Mouse (Mus musculus): Measurements from ENCODE around the gene Yeats2. TPM values are rescaled to one million over a fixed set of nuclear protein-coding genes. Genes with fewer than 3 reads are reported as not detected.
A peak's percentile ranks its signal among the peaks of the same experiment; 100 is the strongest.

Gene Yeats2
- total and polyA plus RNA-seq, 2 experiments = 7.1 to 7.7 TPM

GRCm38 (mm10) chr16:20227504-20227903 lies 86.6 kb downstream of the Yeats2 start:
- Histone ChIP-seq H3K9ac (ENCODE audit: low read depth, low read length) (no peak overlapping the region), H3K27ac (replicated peaks; ENCODE audit: insufficient read depth, low read depth, low read length) (no peak overlapping the region), H3K4me3 (ENCODE audit: insufficient read depth, low read depth, low read length) (no peak overlapping the region), H3K4me1 (ENCODE audit: control insufficient read depth, insufficient read depth, low read length) (no peaks in the 10 kb centered on the region), H3K27me3 (ENCODE audit: control insufficient read depth, insufficient read depth, low read length) (no peaks in the 10 kb centered on the region), H3K36me3 (ENCODE audit: control insufficient read depth, insufficient read depth, low read length) (peaks cover 32% of the 10 kb centered on the region), H3K79me2 (ENCODE audit: control insufficient read depth, insufficient read depth, low read length) (no peaks in the 10 kb centered on the region)
- 69% methylated on average over 6 of the region's 6 CpGs for WGBS
- no peak for DNase-seq (ENCODE audit: extremely low read depth, low read depth, low spot score)
- TF ChIP-seq CTCF (IDR thresholded peaks at IDR 0.05; ENCODE audit: low read depth, low read length) = no peak
- no peak for TF ChIP-seq POLR2A (IDR thresholded peaks at IDR 0.05; ENCODE audit: extremely low read depth, insufficient read depth, low read length)

DNA sequence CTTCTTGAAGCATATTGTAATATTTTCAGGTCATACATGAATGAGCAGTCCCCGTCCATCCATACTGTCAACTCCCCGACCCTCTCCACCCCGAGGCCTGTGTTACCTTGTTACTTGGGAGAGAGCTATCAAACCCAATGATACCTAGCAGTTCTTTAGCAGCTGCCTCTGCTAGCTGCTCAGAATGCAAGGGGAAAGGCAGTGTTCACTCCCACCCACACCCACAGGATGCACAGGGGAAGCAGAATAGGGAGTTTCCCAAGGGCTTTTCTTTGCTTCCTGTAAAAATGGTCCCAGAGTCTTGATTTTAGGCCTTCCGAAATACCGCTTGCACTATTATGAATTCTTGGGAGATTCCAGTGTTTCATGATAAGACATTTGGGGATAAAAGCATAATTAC lies 87.3 kb downstream of the Yeats2 start:
- no peak for TF ChIP-seq POLR2A (IDR thresholded peaks at IDR 0.05; ENCODE audit: extremely low read depth, insufficient read depth, low read length)
- no peak for TF ChIP-seq CTCF (IDR thresholded peaks at IDR 0.05; ENCODE audit: low read depth, low read length)
- Histone ChIP-seq H3K36me3 (ENCODE audit: control insufficient read depth, insufficient read depth, low read length) (peaks cover 26% of the 10 kb centered on the region), H3K27me3 (ENCODE audit: control insufficient read depth, insufficient read depth, low read length) (no peaks in the 10 kb centered on the region), H3K27ac (replicated peaks; ENCODE audit: insufficient read depth, low read depth, low read length) (no peak overlapping the region), H3K79me2 (ENCODE audit: control insufficient read depth, insufficient read depth, low read length) (no peaks in the 10 kb centered on the region), H3K4me3 (ENCODE audit: insufficient read depth, low read depth, low read length) (no peak overlapping the region), H3K4me1 (ENCODE audit: control insufficient read depth, insufficient read depth, low read length) (no peaks in the 10 kb centered on the region), H3K9ac (ENCODE audit: low read depth, low read length) (no peak overlapping the region)
- 92% methylated on average over 5 of the region's 5 CpGs for WGBS
- DNase-seq (ENCODE audit: extremely low read depth, low read depth, low spot score) = no peak

GRCm38 (mm10) chr16:20234406-20234805 lies 93.5 kb downstream of the Yeats2 start:
- WGBS = 73% methylated on average over 4 of the region's 4 CpGs
- Histone ChIP-seq H3K27me3 (ENCODE audit: control insufficient read depth, insufficient read depth, low read length) (no peaks in the 10 kb centered on the region), H3K36me3 (ENCODE audit: control insufficient read depth, insufficient read depth, low read length) (peaks cover 4% of the 10 kb centered on the region), H3K4me3 (ENCODE audit: insufficient read depth, low read depth, low read length) (no peak overlapping the region), H3K4me1 (ENCODE audit: control insufficient read depth, insufficient read depth, low read length) (no peaks in the 10 kb centered on the region), H3K79me2 (ENCODE audit: control insufficient read depth, insufficient read depth, low read length) (no peaks in the 10 kb centered on the region), H3K9ac (ENCODE audit: low read depth, low read length) (no peak overlapping the region), H3K27ac (replicated peaks; ENCODE audit: insufficient read depth, low read depth, low read length) (no peak overlapping the region)
- no peak for DNase-seq (ENCODE audit: extremely low read depth, low read depth, low spot score)
- TF ChIP-seq CTCF (IDR thresholded peaks at IDR 0.05; ENCODE audit: low read depth, low read length) = no peak
- no peak for TF ChIP-seq POLR2A (IDR thresholded peaks at IDR 0.05; ENCODE audit: extremely low read depth, insufficient read depth, low read length)

- TF ChIP-seq CTCF (IDR thresholded peaks at IDR 0.05; ENCODE audit: low read depth, low read length) (no peak), POLR2A (IDR thresholded peaks at IDR 0.05; ENCODE audit: extremely low read depth, insufficient read depth, low read length) (no peak)
- Histone ChIP-seq H3K9ac (ENCODE audit: low read depth, low read length) (no peak overlapping the region), H3K79me2 (ENCODE audit: control insufficient read depth, insufficient read depth, low read length) (no peaks in the 10 kb centered on the region), H3K4me3 (ENCODE audit: insufficient read depth, low read depth, low read length) (no peak overlapping the region), H3K27me3 (ENCODE audit: control insufficient read depth, insufficient read depth, low read length) (peaks cover 9% of the 10 kb centered on the region), H3K27ac (replicated peaks; ENCODE audit: insufficient read depth, low read depth, low read length) (no peak overlapping the region), H3K4me1 (ENCODE audit: control insufficient read depth, insufficient read depth, low read length) (peaks cover 3% of the 10 kb centered on the region), H3K36me3 (ENCODE audit: control insufficient read depth, insufficient read depth, low read length) (no peaks in the 10 kb centered on the region)
- 64% methylated on average over 4 of the region's 4 CpGs for WGBS
- DNase-seq (ENCODE audit: extremely low read depth, low read depth, low spot score) = no peak
Observed at GRCm38 (mm10) chr16:20237426-20237825, 96.6 kb downstream of the Yeats2 start.

DNA sequence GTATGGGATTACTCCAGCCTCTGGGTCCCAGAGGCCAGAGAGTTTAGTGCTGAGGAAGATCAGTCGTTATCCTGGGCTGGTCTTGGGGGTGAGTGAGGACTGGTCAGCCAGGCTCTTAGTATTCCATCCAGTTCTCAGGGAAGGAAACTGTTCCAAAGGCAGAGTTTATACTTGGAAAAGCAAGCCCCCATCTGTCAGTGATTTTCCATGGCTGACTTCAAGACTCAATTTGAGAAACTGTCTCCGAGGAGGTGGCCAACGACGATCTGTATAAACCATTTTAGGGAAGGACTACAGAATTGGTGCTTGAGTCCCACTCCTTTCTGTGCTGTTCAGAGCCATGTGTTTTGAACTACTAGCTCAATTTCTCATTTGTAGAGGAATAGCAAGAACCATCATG lies 97.8 kb downstream of the Yeats2 start:
- H3K27me3 ChIP-seq (ENCODE audit: control insufficient read depth, insufficient read depth, low read length) = peaks cover 9% of the 10 kb centered on the region
- TF ChIP-seq CTCF (IDR thresholded peaks at IDR 0.05; ENCODE audit: low read depth, low read length) (no peak), POLR2A (IDR thresholded peaks at IDR 0.05; ENCODE audit: extremely low read depth, insufficient read depth, low read length) (no peak)
- WGBS = 94% methylated on average over 4 of the region's 4 CpGs
- DNase-seq (ENCODE audit: extremely low read depth, low read depth, low spot score) = no peak
- peaks cover 3% of the 10 kb centered on the region for H3K4me1 ChIP-seq (ENCODE audit: control insufficient read depth, insufficient read depth, low read length)
- no peak overlapping the region for H3K4me3 ChIP-seq (ENCODE audit: insufficient read depth, low read depth, low read length)
- no peak overlapping the region for H3K27ac ChIP-seq (replicated peaks; ENCODE audit: insufficient read depth, low read depth, low read length)
- H3K36me3 ChIP-seq (ENCODE audit: control insufficient read depth, insufficient read depth, low read length) = no peaks in the 10 kb centered on the region
- H3K79me2 ChIP-seq (ENCODE audit: control insufficient read depth, insufficient read depth, low read length) = no peaks in the 10 kb centered on the region
- no peak overlapping the region for H3K9ac ChIP-seq (ENCODE audit: low read depth, low read length)

GRCm38 (mm10) chr16:20240468-20241414 lies 99.9 kb downstream of the Yeats2 start, which contains the start of gene Map6d1:
TSS of gene Map6d1 (minus strand) at chr16:20241358.
- Histone ChIP-seq H3K36me3 (ENCODE audit: control insufficient read depth, insufficient read depth, low read length) (no peaks in the 10 kb centered on the region), H3K9ac (ENCODE audit: low read depth, low read length) (peak within 1 kb of the TSS; percentile 45), H3K27ac (replicated peaks; ENCODE audit: insufficient read depth, low read depth, low read length) (no peak within 1 kb of the TSS), H3K27me3 (ENCODE audit: control insufficient read depth, insufficient read depth, low read length) (peaks cover 9% of the 10 kb centered on the region), H3K4me3 (ENCODE audit: insufficient read depth, low read depth, low read length) (peak within 1 kb of the TSS; percentile 62; the same call in 1 of the 2 replicates), H3K79me2 (ENCODE audit: control insufficient read depth, insufficient read depth, low read length) (no peaks in the 10 kb centered on the region), H3K4me1 (ENCODE audit: control insufficient read depth, insufficient read depth, low read length) (peaks cover 3% of the 10 kb centered on the region)
- WGBS = 2% methylated on average over 90 of the region's 90 CpGs
- DNase-seq (ENCODE audit: extremely low read depth, low read depth, low spot score) = no peak
- TF ChIP-seq POLR2A (IDR thresholded peaks at IDR 0.05; ENCODE audit: extremely low read depth, insufficient read depth, low read length) (no peak), CTCF (IDR thresholded peaks at IDR 0.05; ENCODE audit: low read depth, low read length) (no peak)

Data from liver, adult 2 months (tissue).